Mouse (Mus musculus) forebrain, embryonic 10.5 days (tissue): ENCODE data around the gene Pilra. TPM values are rescaled to one million over a fixed set of nuclear protein-coding genes. Genes with fewer than 3 reads are reported as not detected.

Experiments
- DNase-seq: peaks from one replicate; pipeline ENCODE4 v3.0.0-alpha.2; 2017; ENCODE audit warnings: low spot score; ENCODE audit errors: extremely low spot score
- H3K27ac ChIP-seq: fragments of 300-500 bp; sonication (generic); 2 replicates; pipeline ENCODE4 v1.5.1; 2016; ENCODE audit warnings: mild to moderate bottlenecking
- H3K27me3 ChIP-seq: fragments of 300-500 bp; sonication (generic); 2 replicates; pipeline ENCODE4 v1.6.1; 2016; ENCODE audit warnings: mild to moderate bottlenecking; ENCODE audit not compliant: poor library complexity, severe bottlenecking
- H3K36me3 ChIP-seq: fragments of 300-500 bp; sonication (generic); replicated peaks from 2 replicates; pipeline ENCODE4 v1.6.1; 2016; ENCODE audit warnings: mild to moderate bottlenecking, moderate library complexity
- H3K4me1 ChIP-seq: fragments of 300-500 bp; sonication (generic); 2 replicates; pipeline ENCODE4 v1.6.1; 2016
- H3K4me3 ChIP-seq: fragments of 300-500 bp; sonication (generic); 2 replicates; pipeline ENCODE4 v1.5.1; 2016; ENCODE audit warnings: mild to moderate bottlenecking, moderate library complexity
- H3K9me3 ChIP-seq: fragments of 300-500 bp; sonication (generic); 2 replicates; pipeline ENCODE4 v1.6.1; 2016; ENCODE audit warnings: mild to moderate bottlenecking, moderate library complexity
- WGBS: fragments of 180-500 bp; shearing (Covaris S2); methylation state at CpG from one replicate; pipeline ENCODE4 v1.1.7; 2016; 5-methylcytosine and 5-hydroxymethylcytosine counted together
- polyA plus RNA-seq: library from polyadenylated mRNA; unstranded; fragments of >200 nt; fragmentation: Nextera tagmentation; extraction: Ambion mirVana; gene quantifications from 2 replicates; pipeline ENCODE4 v1.2.1, GENCODE M21; 2016

The Pilra gene
- polyA plus RNA-seq, 1 experiment from 2014 or later = 0.43 TPM

- 92% methylated on average over 5 of the region's 5 CpGs for WGBS
- H3K4me3 ChIP-seq = no peak overlapping the region
- H3K4me1 ChIP-seq = no peaks in the 10 kb centered on the region
- no peaks in the 10 kb centered on the region for H3K9me3 ChIP-seq
- no peak overlapping the region for H3K27ac ChIP-seq
- no peaks in the 10 kb centered on the region for H3K36me3 ChIP-seq
- no peaks in the 10 kb centered on the region for H3K27me3 ChIP-seq
- DNase-seq = no peak
Measured at GRCm38 (mm10) chr5:137808316-137808715, 27.8 kb downstream of the Pilra start.

GRCm38 (mm10) chr5:137806158-137806557, 29.9 kb downstream of the Pilra start:
- 73% methylated on average over 1 of the region's 1 CpGs for WGBS
- no peaks in the 10 kb centered on the region for H3K36me3 ChIP-seq
- DNase-seq = no peak

GRCm38 (mm10) chr5:137800917-137801316, 35.2 kb downstream of the Pilra start:
- WGBS = 85% methylated on average over 3 of the region's 3 CpGs
- Histone ChIP-seq H3K27ac (no peak overlapping the region), H3K9me3 (no peaks in the 10 kb centered on the region), H3K4me1 (no peaks in the 10 kb centered on the region), H3K27me3 (no peaks in the 10 kb centered on the region), H3K4me3 (no peak overlapping the region), H3K36me3 (no peaks in the 10 kb centered on the region)
- no peak for DNase-seq

More at GRCm38 (mm10) chr5:137806158-137806557, 29.9 kb downstream of the Pilra start:
- Histone ChIP-seq H3K4me3 (no peak overlapping the region), H3K27me3 (no peaks in the 10 kb centered on the region), H3K9me3 (no peaks in the 10 kb centered on the region), H3K27ac (no peak overlapping the region), H3K4me1 (no peaks in the 10 kb centered on the region)

- no peaks in the 10 kb centered on the region for H3K4me1 ChIP-seq
- DNase-seq = no peak
- no peak overlapping the region for H3K27ac ChIP-seq
- WGBS = 85% methylated on average over 3 of the region's 3 CpGs
- H3K27me3 ChIP-seq = no peaks in the 10 kb centered on the region
- H3K9me3 ChIP-seq = no peaks in the 10 kb centered on the region
- no peaks in the 10 kb centered on the region for H3K36me3 ChIP-seq
- H3K4me3 ChIP-seq = no peak overlapping the region
Measured at GRCm38 (mm10) chr5:137796606-137797005, 39.5 kb downstream of the Pilra start.

- H3K4me3 ChIP-seq = no peak overlapping the region
- H3K4me1 ChIP-seq = peaks cover 4% of the 10 kb centered on the region; the same call in 1 of the 2 replicates
- H3K36me3 ChIP-seq = no peaks in the 10 kb centered on the region
- peaks cover 15% of the 10 kb centered on the region for H3K27me3 ChIP-seq
- DNase-seq = no peak
- peaks cover 6% of the 10 kb centered on the region for H3K9me3 ChIP-seq
- no peak overlapping the region for H3K27ac ChIP-seq
Measured at GRCm38 (mm10) chr5:137791553-137791952, 44.5 kb downstream of the Pilra start.

GRCm38 (mm10) chr5:137788946-137789531, 47.0 kb downstream of the Pilra start:
- DNase-seq = no peak
- H3K4me1 ChIP-seq = peaks cover 22% of the 10 kb centered on the region
- 97% methylated on average over 2 of the region's 2 CpGs for WGBS
- peaks cover 6% of the 10 kb centered on the region for H3K9me3 ChIP-seq
- no peak overlapping the region for H3K27ac ChIP-seq
- H3K27me3 ChIP-seq = peaks cover 15% of the 10 kb centered on the region
- H3K4me3 ChIP-seq = no peak overlapping the region
- peaks cover 12% of the 10 kb centered on the region for H3K36me3 ChIP-seq

- H3K36me3 ChIP-seq = peaks cover 21% of the 10 kb centered on the region
- peaks cover 30% of the 10 kb centered on the region for H3K4me1 ChIP-seq
- H3K4me3 ChIP-seq = peak overlapping the region; percentile 96
- H3K27ac ChIP-seq = peak overlapping the region; percentile 98
- no peak for DNase-seq
- peaks cover 6% of the 10 kb centered on the region for H3K9me3 ChIP-seq
- 74% methylated on average over 24 of the region's 24 CpGs for WGBS
- peaks cover 15% of the 10 kb centered on the region for H3K27me3 ChIP-seq
Measured at GRCm38 (mm10) chr5:137788171-137788570, 47.9 kb downstream of the Pilra start.

GRCm38 (mm10) chr5:137787151-137787928, 48.7 kb downstream of the Pilra start, which contains the start of the genes Mepce and Zcwpw1:
TSS of gene Mepce (minus strand) at chr5:137787655.
TSS of gene Zcwpw1 (plus strand) at chr5:137787798.
- peak within 1 kb of the TSS; percentile 96 for H3K4me3 ChIP-seq
- H3K27me3 ChIP-seq = peaks cover 15% of the 10 kb centered on the region
- H3K9me3 ChIP-seq = peaks cover 6% of the 10 kb centered on the region
- H3K4me1 ChIP-seq = peaks cover 39% of the 10 kb centered on the region
- peak within 1 kb of the TSS; percentile 98 for H3K27ac ChIP-seq
- WGBS = under 1% methylated on average over 47 of the region's 48 CpGs
- DNase-seq = peak; percentile 93
- H3K36me3 ChIP-seq = peaks cover 29% of the 10 kb centered on the region

- WGBS = under 1% methylated on average over 79 of the region's 79 CpGs
- DNase-seq = peak; percentile 99
Measured at GRCm38 (mm10) chr5:137786109-137786942, 49.8 kb downstream of the Pilra start.

GRCm38 (mm10) chr5:137785164-137786031, 50.7 kb downstream of the Pilra start:
- Histone ChIP-seq H3K4me1 (peaks cover 55% of the 10 kb centered on the region), H3K36me3 (peaks cover 49% of the 10 kb centered on the region), H3K27ac (peak overlapping the region; percentile 98), H3K4me3 (peak overlapping the region; percentile 96), H3K27me3 (peaks cover 15% of the 10 kb centered on the region), H3K9me3 (peaks cover 6% of the 10 kb centered on the region)
- peak; percentile 40 for DNase-seq
- 9% methylated on average over 57 of the region's 62 CpGs for WGBS

More at GRCm38 (mm10) chr5:137786109-137786942, 49.8 kb downstream of the Pilra start:
- Histone ChIP-seq H3K27ac (peak overlapping the region; percentile 98), H3K4me1 (peaks cover 49% of the 10 kb centered on the region), H3K36me3 (peaks cover 39% of the 10 kb centered on the region), H3K9me3 (peaks cover 6% of the 10 kb centered on the region), H3K4me3 (peak overlapping the region; percentile 96), H3K27me3 (peaks cover 15% of the 10 kb centered on the region)

- Histone ChIP-seq H3K4me1 (peaks cover 64% of the 10 kb centered on the region), H3K27me3 (peaks cover 15% of the 10 kb centered on the region), H3K27ac (peak overlapping the region; percentile 98), H3K36me3 (peaks cover 53% of the 10 kb centered on the region), H3K4me3 (peak overlapping the region; percentile 96), H3K9me3 (peaks cover 6% of the 10 kb centered on the region)
- 88% methylated on average over 14 of the region's 14 CpGs for WGBS
- DNase-seq = no peak
Measured at GRCm38 (mm10) chr5:137784546-137784945, 51.5 kb downstream of the Pilra start.
